Mouse (Mus musculus) layer of hippocampus, adult 2 months (tissue): ENCODE data around the gene Sidt2. TPM values are rescaled to one million over a fixed set of nuclear protein-coding genes. Genes with fewer than 3 reads are reported as not detected.

Source experiments
- DNase-seq, 2 experiments: peaks; one replicate each; pipeline ENCODE4 v3.0.0; 2022; ENCODE audit warnings: low spot score in 2 of 2
- H3K27ac ChIP-seq: fragments of 200-600 bp; 2 replicates; pipeline ENCODE4 v1.8.1; 2022
- H3K4me3 ChIP-seq: fragments of 200-600 bp; 2 replicates; pipeline ENCODE4 v1.8.1; 2022; ENCODE audit warnings: mild to moderate bottlenecking
- CTCF ChIP-seq: fragments of 200-600 bp; conservative IDR thresholded peaks from 2 replicates; pipeline ENCODE4 v1.8.1; 2022; ENCODE audit warnings: antibody characterized with exemption, mild to moderate bottlenecking, moderate library complexity
- long read RNA-seq, 2 experiments: library from polyadenylated mRNA; stranded (forward); transcript quantifications; one replicate each; pipeline ENCODE4 v2.0.0; 2021; ENCODE audit warnings: borderline mapping rate in 2 of 2
- total RNA-seq, 2 experiments: library from RNA; stranded (reverse); gene quantifications; 2 replicates each; pipeline ENCODE4 v1.2.3; 2021

Sidt2 gene
- 10 to 100 TPM; 78.3 to 80.8 TPM for total RNA-seq
- long read RNA-seq, experiment 1, full-length matches to known transcripts = 5 of 62 reads
- long read RNA-seq, experiment 1, partial matches to known transcripts = 23 of 62 reads
- long read RNA-seq, experiment 1, other reads (novel, unspliced or antisense) = 34 of 62 reads
- long read RNA-seq, experiment 2, full-length matches to known transcripts = 7 of 68 reads
- long read RNA-seq, experiment 2, partial matches to known transcripts = 27 of 68 reads
- long read RNA-seq, experiment 2, other reads (novel, unspliced or antisense) = 34 of 68 reads

- Histone ChIP-seq H3K4me3 (peak within 1 kb of the TSS; percentile 98), H3K27ac (peak within 1 kb of the TSS; percentile 95)
- peak; percentile 90 to 92 for DNase-seq
- TF ChIP-seq CTCF = peak; percentile 37; the same call in 1 of the 2 replicates
These were observed at the start of gene Sidt2 for GRCm38 (mm10) chr9:45955107-45955963. Gene Sidt2, minus strand, starts transcription at chr9:45955258.

GRCm38 (mm10) chr9:46004529-46004928, 49.5 kb upstream of the Sidt2 start:
- DNase-seq = no peak
- TF ChIP-seq CTCF = no peak
- Histone ChIP-seq H3K27ac (no peak overlapping the region), H3K4me3 (no peak overlapping the region)

- TF ChIP-seq CTCF = peak; percentile 97
- Histone ChIP-seq H3K27ac (no peak overlapping the region), H3K4me3 (no peak overlapping the region)
- peak; percentile 67 to 94 for DNase-seq
These were observed 48.7 kb upstream of the Sidt2 start for GRCm38 (mm10) chr9:46003729-46004128.

DNA sequence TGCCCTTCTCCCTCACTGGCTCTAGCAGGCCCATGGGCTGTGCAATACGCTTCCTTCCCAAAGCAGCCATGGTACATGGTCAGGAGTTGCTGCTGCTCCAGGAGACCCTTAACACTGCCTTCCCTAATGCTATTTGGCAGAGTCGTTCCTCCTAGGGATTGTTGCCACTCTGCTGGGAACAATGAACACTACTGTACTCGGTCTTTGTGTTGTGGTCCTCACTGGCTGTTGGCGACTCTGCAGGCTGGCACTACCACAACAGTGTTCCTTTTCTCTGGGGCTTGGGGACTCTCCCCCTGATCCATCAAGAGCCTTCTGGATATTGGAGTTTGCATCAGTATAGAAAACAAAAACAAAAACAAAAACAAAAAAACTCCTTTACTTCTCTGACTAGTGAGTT, 44.0 kb upstream of the Sidt2 start:
- no peak for DNase-seq
- Histone ChIP-seq H3K4me3 (no peak overlapping the region), H3K27ac (peak overlapping the region; percentile 77)
- TF ChIP-seq CTCF = no peak

DNA sequence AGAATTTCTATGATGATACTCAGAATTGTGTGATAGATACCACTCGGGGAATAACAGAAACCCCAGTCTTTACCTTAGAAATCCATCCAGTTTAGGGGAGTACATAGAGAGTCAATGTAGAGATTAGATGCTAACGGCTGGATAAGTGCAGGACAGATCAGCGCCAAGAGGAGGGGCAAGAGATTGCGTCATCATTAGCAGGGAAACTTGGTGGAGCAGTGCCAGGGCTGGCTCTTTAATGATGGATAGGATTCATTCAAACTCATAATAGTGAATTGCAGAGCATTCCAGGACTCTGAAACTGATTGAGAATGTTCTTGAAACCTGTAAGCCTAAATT, 30.1 kb upstream of the Sidt2 start:
- DNase-seq = peak; percentile 32 to 52
- TF ChIP-seq CTCF = no peak
- H3K4me3 ChIP-seq = peak overlapping the region; percentile 90
- H3K27ac ChIP-seq = peak overlapping the region; percentile 97

GRCm38 (mm10) chr9:45984409-45985228, 29.6 kb upstream of the Sidt2 start:
- TF ChIP-seq CTCF = 0 out of 2 replicates have a peak, but pooled peaks have one; percentile 2
- Histone ChIP-seq H3K4me3 (peak overlapping the region; percentile 90), H3K27ac (peak overlapping the region; percentile 97)
- DNase-seq = peak; percentile 90 to 93

GRCm38 (mm10) chr9:45983676-45984408, 28.8 kb upstream of the Sidt2 start:
- TF ChIP-seq CTCF = peak; percentile 59
- no peak for DNase-seq
- H3K4me3 ChIP-seq = peak overlapping the region; percentile 90
- H3K27ac ChIP-seq = peak overlapping the region; percentile 97

GRCm38 (mm10) chr9:45981331-45981730, 26.3 kb upstream of the Sidt2 start:
- peak; percentile 58 for TF ChIP-seq CTCF
- Histone ChIP-seq H3K27ac (no peak overlapping the region), H3K4me3 (no peak overlapping the region)
- DNase-seq = no peak

DNA sequence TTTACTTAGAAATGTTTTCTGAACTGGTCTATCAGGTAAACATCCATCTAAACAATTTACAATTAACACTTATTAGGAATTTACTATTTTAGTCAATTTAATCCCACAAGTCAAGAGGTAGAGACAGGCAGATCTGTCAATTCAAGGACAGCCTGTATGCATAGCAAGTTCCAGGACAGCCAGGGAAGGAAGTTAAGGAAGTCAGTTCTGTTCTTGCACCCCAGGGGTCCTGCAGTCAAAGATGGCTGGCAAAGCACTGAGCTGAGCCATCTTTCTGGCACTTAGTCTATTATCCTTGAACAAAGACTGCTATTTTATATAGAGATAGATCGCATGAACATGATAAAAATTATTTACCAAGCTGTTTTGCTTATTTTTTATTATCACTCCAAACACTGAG, 25.6 kb upstream of the Sidt2 start:
- H3K4me3 ChIP-seq = no peak overlapping the region
- TF ChIP-seq CTCF = no peak
- no peak overlapping the region for H3K27ac ChIP-seq
- no peak for DNase-seq

GRCm38 (mm10) chr9:45979778-45980177, 24.7 kb upstream of the Sidt2 start:
- Histone ChIP-seq H3K4me3 (no peak overlapping the region), H3K27ac (no peak overlapping the region)
- no peak for TF ChIP-seq CTCF
- no peak for DNase-seq

DNA sequence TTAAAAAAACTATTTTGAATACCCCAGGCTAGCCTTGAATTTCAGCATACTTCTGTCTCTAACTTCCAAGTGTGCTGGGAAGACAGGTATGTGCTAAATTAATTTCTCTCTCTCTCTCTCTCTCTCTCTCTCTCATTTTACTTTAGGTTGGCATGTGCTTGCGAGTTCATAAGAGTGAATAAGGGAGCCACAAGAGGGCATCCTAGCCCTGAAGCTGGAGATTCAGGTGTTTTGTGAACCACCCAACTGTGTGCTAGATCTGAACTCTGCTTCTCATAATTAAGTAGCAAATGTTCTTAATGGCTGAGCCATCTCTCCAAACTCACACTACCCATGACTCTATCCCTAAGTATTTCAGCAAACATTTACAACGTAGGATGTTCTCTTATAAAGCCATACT, 21.8 kb upstream of the Sidt2 start:
- no peak for DNase-seq
- TF ChIP-seq CTCF = peak; percentile 54
- H3K27ac ChIP-seq = no peak overlapping the region
- H3K4me3 ChIP-seq = no peak overlapping the region

GRCm38 (mm10) chr9:45963577-45963976, 8.5 kb upstream of the Sidt2 start:
- Histone ChIP-seq H3K4me3 (no peak overlapping the region), H3K27ac (no peak overlapping the region)
- no peak for DNase-seq
- TF ChIP-seq CTCF = no peak
